Mouse (Mus musculus): ENCODE results near the gene Fra10ac1. TPM values are rescaled to one million over a fixed set of nuclear protein-coding genes. Genes with fewer than 3 reads are reported as not detected.

Gene Fra10ac1
- polyA plus RNA-seq, 1 experiment from 2014 or later: 37.6 TPM

GRCm38 (mm10) chr19:38206669-38207068, 17.3 kb downstream of the Fra10ac1 start:
- DNase-seq (ENCODE audit: low spot score) (peak; percentile 7), ATAC-seq (replicated peaks; ENCODE audit: low FRiP score, low read depth) (no peak)
- no peaks in the 10 kb centered on the region for H3K9me3 ChIP-seq (replicated peaks; ENCODE audit: low read length)
- H3K27me3 ChIP-seq (ENCODE audit: insufficient read depth, low read length): no peaks in the 10 kb centered on the region
- 68% methylated on average over 9 of the region's 9 CpGs for WGBS
- no peak overlapping the region for H3K27ac ChIP-seq
- no peak overlapping the region for H3K4me3 ChIP-seq (replicated peaks; ENCODE audit: low read depth, low read length)
- no peaks in the 10 kb centered on the region for H3K4me1 ChIP-seq (replicated peaks; ENCODE audit: insufficient read depth, low read length)
- peak; percentile 60 for TF ChIP-seq CTCF (IDR thresholded peaks at IDR 0.05; ENCODE audit: low read depth)
- H3K4me2 ChIP-seq (ENCODE audit: low read length): no peak overlapping the region
- 0 out of 2 replicates have a peak, but pooled peaks cover 5% of the 10 kb centered on the region for H3K36me3 ChIP-seq (ENCODE audit: insufficient read depth, low read length)
- no peak overlapping the region for H3K9ac ChIP-seq (ENCODE audit: low read depth, low read length)

- peak; percentile 55 for DNase-seq (ENCODE audit: low spot score)
- WGBS: 85% methylated on average over 5 of the region's 5 CpGs
- Histone ChIP-seq H3K9ac (ENCODE audit: low read depth, low read length) (no peak overlapping the region), H3K4me2 (ENCODE audit: low read length) (no peak overlapping the region), H3K4me3 (replicated peaks; ENCODE audit: low read depth, low read length) (no peak overlapping the region), H3K27ac (no peak overlapping the region), H3K9me3 (replicated peaks; ENCODE audit: low read length) (no peaks in the 10 kb centered on the region), H3K4me1 (replicated peaks; ENCODE audit: insufficient read depth, low read length) (no peaks in the 10 kb centered on the region), H3K27me3 (ENCODE audit: insufficient read depth, low read length) (no peaks in the 10 kb centered on the region), H3K36me3 (ENCODE audit: insufficient read depth, low read length) (0 out of 2 replicates have a peak, but pooled peaks cover 7% of the 10 kb centered on the region)
- ATAC-seq (replicated peaks; ENCODE audit: low FRiP score, low read depth): no peak
- peak; percentile 67 for TF ChIP-seq CTCF (IDR thresholded peaks at IDR 0.05; ENCODE audit: low read depth)
These were observed 25.2 kb downstream of the Fra10ac1 start for GRCm38 (mm10) chr19:38198731-38199130.

GRCm38 (mm10) chr19:38195245-38195644, 28.7 kb downstream of the Fra10ac1 start:
- TF ChIP-seq CTCF (IDR thresholded peaks at IDR 0.05; ENCODE audit: low read depth): no peak
- DNase-seq (ENCODE audit: low spot score) (no peak), ATAC-seq (replicated peaks; ENCODE audit: low FRiP score, low read depth) (no peak)
- Histone ChIP-seq H3K4me1 (replicated peaks; ENCODE audit: insufficient read depth, low read length) (no peaks in the 10 kb centered on the region), H3K9me3 (replicated peaks; ENCODE audit: low read length) (no peaks in the 10 kb centered on the region), H3K27ac (no peak overlapping the region), H3K4me3 (replicated peaks; ENCODE audit: low read depth, low read length) (no peak overlapping the region), H3K9ac (ENCODE audit: low read depth, low read length) (no peak overlapping the region), H3K36me3 (ENCODE audit: insufficient read depth, low read length) (0 out of 2 replicates have a peak, but pooled peaks cover 4% of the 10 kb centered on the region), H3K4me2 (ENCODE audit: low read length) (no peak overlapping the region), H3K27me3 (ENCODE audit: insufficient read depth, low read length) (no peaks in the 10 kb centered on the region)
- WGBS: 97% methylated on average over 4 of the region's 4 CpGs

DNA sequence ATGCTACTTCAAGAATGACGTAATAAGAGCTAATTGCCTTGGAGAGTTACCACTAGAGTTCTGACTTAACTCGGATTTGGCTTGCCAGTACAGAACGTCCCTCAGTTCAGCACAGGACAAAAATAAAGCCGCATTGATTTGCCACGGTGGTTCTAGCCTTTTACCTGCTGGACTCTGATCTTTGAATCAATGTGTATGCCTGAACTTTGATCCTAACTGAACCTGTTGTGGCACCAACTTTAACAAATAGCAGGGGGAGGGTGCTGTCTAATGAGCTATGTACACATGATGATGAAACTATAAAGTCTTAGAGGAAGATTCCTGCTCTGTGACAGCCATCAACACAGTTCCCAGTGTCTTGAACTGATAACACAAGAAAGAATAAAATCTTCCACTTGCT, 32.5 kb downstream of the Fra10ac1 start:
- no peak overlapping the region for H3K9ac ChIP-seq (ENCODE audit: low read depth, low read length)

DNA sequence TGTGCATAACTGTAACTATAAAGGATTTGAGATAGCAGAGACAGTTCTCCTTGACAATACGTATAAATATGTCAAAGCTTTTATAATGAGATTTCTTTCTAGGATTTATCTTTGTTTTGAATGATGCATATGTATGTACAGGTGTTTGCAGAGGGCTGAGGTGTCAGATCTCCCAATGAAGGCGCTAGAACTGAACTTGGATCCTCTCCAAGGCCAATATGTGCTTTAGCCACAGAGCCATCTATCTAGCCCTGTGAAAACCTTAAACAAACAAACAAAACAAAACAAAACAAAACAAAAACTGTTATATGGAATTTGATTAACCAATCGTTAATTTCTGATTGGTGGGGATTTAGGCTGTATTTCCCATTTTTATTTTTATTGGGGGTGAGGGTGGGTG, 33.4 kb downstream of the Fra10ac1 start:
- ATAC-seq (replicated peaks; ENCODE audit: low FRiP score, low read depth) (no peak), DNase-seq (ENCODE audit: low spot score) (no peak)
- Histone ChIP-seq H3K36me3 (ENCODE audit: insufficient read depth, low read length) (peaks cover 7% of the 10 kb centered on the region; the same call in 1 of the 2 replicates), H3K4me3 (replicated peaks; ENCODE audit: low read depth, low read length) (no peak overlapping the region), H3K9ac (ENCODE audit: low read depth, low read length) (no peak overlapping the region), H3K9me3 (replicated peaks; ENCODE audit: low read length) (no peaks in the 10 kb centered on the region), H3K27ac (no peak overlapping the region), H3K27me3 (ENCODE audit: insufficient read depth, low read length) (no peaks in the 10 kb centered on the region), H3K4me1 (replicated peaks; ENCODE audit: insufficient read depth, low read length) (no peaks in the 10 kb centered on the region), H3K4me2 (ENCODE audit: low read length) (no peak overlapping the region)
- WGBS: 79% methylated on average over 3 of the region's 3 CpGs
- TF ChIP-seq CTCF (IDR thresholded peaks at IDR 0.05; ENCODE audit: low read depth): no peak

More for the DNA sequence above, 32.5 kb downstream of the Fra10ac1 start:
- H3K27ac ChIP-seq: no peak overlapping the region
- ATAC-seq (replicated peaks; ENCODE audit: low FRiP score, low read depth): no peak
- no peaks in the 10 kb centered on the region for H3K27me3 ChIP-seq (ENCODE audit: insufficient read depth, low read length)
- WGBS: 77% methylated on average over 5 of the region's 5 CpGs
- peaks cover 7% of the 10 kb centered on the region; the same call in 1 of the 2 replicates for H3K36me3 ChIP-seq (ENCODE audit: insufficient read depth, low read length)
- no peak for DNase-seq (ENCODE audit: low spot score)
- H3K4me1 ChIP-seq (replicated peaks; ENCODE audit: insufficient read depth, low read length): no peaks in the 10 kb centered on the region
- H3K4me3 ChIP-seq (replicated peaks; ENCODE audit: low read depth, low read length): no peak overlapping the region
- no peaks in the 10 kb centered on the region for H3K9me3 ChIP-seq (replicated peaks; ENCODE audit: low read length)
- TF ChIP-seq CTCF (IDR thresholded peaks at IDR 0.05; ENCODE audit: low read depth): no peak
- no peak overlapping the region for H3K4me2 ChIP-seq (ENCODE audit: low read length)

DNA sequence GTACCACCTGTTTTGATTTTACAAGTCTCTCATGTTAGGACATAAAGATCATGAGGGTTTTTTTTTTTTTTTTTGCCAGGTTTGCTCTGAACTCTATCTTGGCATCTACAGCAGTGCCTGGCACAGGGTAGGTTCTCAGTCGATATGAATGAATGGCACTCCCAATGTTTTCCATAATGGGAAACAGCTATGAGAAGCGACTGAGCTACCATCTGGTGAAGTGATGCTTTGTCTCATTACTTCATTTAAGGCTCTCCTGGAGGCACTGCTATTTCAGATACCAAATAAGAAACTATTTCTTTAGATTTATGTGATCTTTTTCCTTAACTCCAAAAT, 36.6 kb downstream of the Fra10ac1 start:
- H3K27me3 ChIP-seq (ENCODE audit: insufficient read depth, low read length): no peaks in the 10 kb centered on the region
- 94% methylated on average over 2 of the region's 2 CpGs for WGBS
- H3K36me3 ChIP-seq (ENCODE audit: insufficient read depth, low read length): peaks cover 3% of the 10 kb centered on the region; the same call in 1 of the 2 replicates
- DNase-seq (ENCODE audit: low spot score) (no peak), ATAC-seq (replicated peaks; ENCODE audit: low FRiP score, low read depth) (no peak)
- H3K27ac ChIP-seq: no peak overlapping the region
- no peaks in the 10 kb centered on the region for H3K4me1 ChIP-seq (replicated peaks; ENCODE audit: insufficient read depth, low read length)
- H3K9me3 ChIP-seq (replicated peaks; ENCODE audit: low read length): no peaks in the 10 kb centered on the region
- no peak for TF ChIP-seq CTCF (IDR thresholded peaks at IDR 0.05; ENCODE audit: low read depth)
- no peak overlapping the region for H3K4me2 ChIP-seq (ENCODE audit: low read length)
- no peak overlapping the region for H3K4me3 ChIP-seq (replicated peaks; ENCODE audit: low read depth, low read length)
- no peak overlapping the region for H3K9ac ChIP-seq (ENCODE audit: low read depth, low read length)

All from kidney, postnatal 0 days (tissue).